Mouse (Mus musculus) CH12.LX (cell line): ENCODE measurements around the gene Sptbn4.

Experiments used
- CTCF ChIP-seq, 2 experiments: IDR thresholded peaks in 1 of 2; conservative IDR thresholded peaks in 1 of 2; 2 replicates each; pipeline ENCODE4 v1.5.1; 2011 to 2012; ENCODE audit warnings: low read depth in 2 of 2, low read length in 2 of 2, improper control_type of control experiment in 1 of 2, inconsistent platforms in 1 of 2, mild to moderate bottlenecking in 1 of 2, moderate library complexity in 1 of 2
- EP300 ChIP-seq: IDR thresholded peaks from 2 replicates; pipeline ENCODE4 v1.6.1; 2011; ENCODE audit warnings: low read length, improper control_type of control experiment
- HCFC1 ChIP-seq: IDR thresholded peaks from 2 replicates; pipeline ENCODE4 v1.6.1; 2012; ENCODE audit warnings: low read depth, mild to moderate bottlenecking, inconsistent platforms, low read length, improper control_type of control experiment
- MAZ ChIP-seq: IDR thresholded peaks from 2 replicates; pipeline ENCODE4 v1.6.1; 2012; ENCODE audit warnings: low read depth, mild to moderate bottlenecking, inconsistent platforms, low read length, improper control_type of control experiment, moderate library complexity
- POLR2A ChIP-seq: IDR thresholded peaks from 2 replicates; pipeline ENCODE4 v1.6.1; 2011; ENCODE audit warnings: low read depth, mild to moderate bottlenecking, improper control_type of control experiment, low read length
- ZC3H11A ChIP-seq: IDR thresholded peaks from 2 replicates; pipeline ENCODE4 v1.6.1; 2012; ENCODE audit warnings: low read depth, mild to moderate bottlenecking, inconsistent platforms, low read length, improper control_type of control experiment
- ZNF384 ChIP-seq: IDR thresholded peaks from 2 replicates; pipeline ENCODE4 v1.6.1; 2012; ENCODE audit warnings: low read depth, low read length, improper control_type of control experiment, inconsistent platforms

DNA sequence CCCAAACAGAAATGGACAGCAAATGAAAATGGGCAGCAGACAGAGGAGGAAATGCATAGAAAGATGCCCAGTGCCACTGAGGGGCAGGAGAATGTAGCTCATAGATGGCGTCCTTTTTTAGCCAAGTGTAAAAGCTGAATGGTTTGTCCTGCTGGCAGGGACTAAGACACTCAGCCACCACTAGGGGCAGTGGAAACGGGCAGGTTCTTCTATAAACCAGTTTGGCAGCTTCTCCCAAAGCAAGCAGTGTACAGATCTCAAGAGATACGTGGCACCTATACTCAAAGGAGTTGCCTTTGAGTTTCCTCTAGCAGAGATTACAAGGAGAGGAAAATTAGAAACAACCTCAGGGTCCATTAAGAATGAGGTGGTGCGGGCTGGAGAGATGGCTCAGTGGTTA lies 69.1 kb downstream of the Sptbn4 start:
- TF ChIP-seq ZC3H11A = no peak
- no peak for TF ChIP-seq POLR2A
- peak; percentile 51 to 67 for TF ChIP-seq CTCF (conservative IDR thresholded peaks at IDR 0.05 in 1 of 2, IDR thresholded peaks at IDR 0.05 in 1 of 2; ENCODE audit: low read depth in 2 of 2, low read length in 2 of 2)
- TF ChIP-seq ZNF384 = no peak
- TF ChIP-seq MAZ = no peak
- no peak for TF ChIP-seq HCFC1
- TF ChIP-seq EP300 = no peak
